Mouse (Mus musculus): Measurements from ENCODE around the gene Cdc42se1. TPM values are rescaled to one million over a fixed set of nuclear protein-coding genes. Genes with fewer than 3 reads are reported as not detected.

Gene Cdc42se1
- polyA plus RNA-seq, 1 experiment from 2014 or later = 109 TPM

DNA sequence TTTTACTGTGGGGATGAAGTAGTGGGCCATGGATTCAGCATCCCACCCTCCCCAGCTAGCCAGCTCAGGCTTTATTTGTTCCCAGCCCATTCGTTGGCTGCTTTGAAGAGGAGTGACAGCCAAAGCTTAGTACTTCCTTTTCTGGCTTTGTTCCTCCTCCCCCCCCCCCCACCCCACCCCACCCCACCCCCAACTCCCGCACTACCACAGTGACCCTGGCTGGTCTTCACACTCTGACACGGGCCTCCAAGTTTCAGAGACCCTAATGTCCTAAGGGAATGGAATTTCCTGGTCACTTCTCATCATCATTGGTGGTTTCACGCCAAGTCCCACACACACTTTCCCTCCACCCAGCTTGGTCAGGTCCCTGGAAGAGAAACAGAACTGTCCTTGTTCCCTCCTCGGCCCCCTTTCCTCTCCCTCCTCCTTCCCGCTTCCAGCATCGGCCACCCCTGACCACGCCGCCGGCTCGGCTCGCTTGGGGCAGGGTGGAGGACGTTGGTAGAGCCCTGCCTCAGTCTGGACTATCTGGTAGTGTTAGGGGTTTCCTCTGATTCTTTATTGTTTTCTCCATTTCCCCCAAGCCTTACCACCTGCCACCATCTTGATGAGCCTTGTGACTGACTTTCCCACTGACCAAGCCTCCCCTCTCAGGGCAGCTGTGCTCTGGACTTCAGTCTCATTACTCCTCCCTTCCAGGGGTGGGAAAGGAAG lies 1.4 kb downstream of the Cdc42se1 start:
- 2% methylated on average over 13 of the region's 13 CpGs for WGBS
- Histone ChIP-seq H3K4me3 (ENCODE audit: low read depth, low read length) (peak overlapping the region; percentile 68), H3K9me3 (ENCODE audit: control insufficient read depth, low read length) (no peaks in the 10 kb centered on the region), H3K4me1 (ENCODE audit: control insufficient read depth, insufficient read depth, low read length) (peaks cover 19% of the 10 kb centered on the region), H3K36me3 (ENCODE audit: control insufficient read depth, insufficient read depth, low read length) (peaks cover 19% of the 10 kb centered on the region), H3K27ac (ENCODE audit: low read depth, low read length) (peak overlapping the region; percentile 94), H3K9ac (ENCODE audit: low read length) (peak overlapping the region; percentile 76), H3K27me3 (ENCODE audit: control insufficient read depth, insufficient read depth, low read length) (no peaks in the 10 kb centered on the region), H3K4me2 (ENCODE audit: low read depth) (peak overlapping the region; percentile 81)
- DNase-seq (ENCODE audit: low spot score) (peak; percentile 57), ATAC-seq (ENCODE audit: insufficient read depth, low FRiP score, low TSS enrichment) (0 out of 2 replicates have a peak, but pooled peaks have one; percentile 6)

DNA sequence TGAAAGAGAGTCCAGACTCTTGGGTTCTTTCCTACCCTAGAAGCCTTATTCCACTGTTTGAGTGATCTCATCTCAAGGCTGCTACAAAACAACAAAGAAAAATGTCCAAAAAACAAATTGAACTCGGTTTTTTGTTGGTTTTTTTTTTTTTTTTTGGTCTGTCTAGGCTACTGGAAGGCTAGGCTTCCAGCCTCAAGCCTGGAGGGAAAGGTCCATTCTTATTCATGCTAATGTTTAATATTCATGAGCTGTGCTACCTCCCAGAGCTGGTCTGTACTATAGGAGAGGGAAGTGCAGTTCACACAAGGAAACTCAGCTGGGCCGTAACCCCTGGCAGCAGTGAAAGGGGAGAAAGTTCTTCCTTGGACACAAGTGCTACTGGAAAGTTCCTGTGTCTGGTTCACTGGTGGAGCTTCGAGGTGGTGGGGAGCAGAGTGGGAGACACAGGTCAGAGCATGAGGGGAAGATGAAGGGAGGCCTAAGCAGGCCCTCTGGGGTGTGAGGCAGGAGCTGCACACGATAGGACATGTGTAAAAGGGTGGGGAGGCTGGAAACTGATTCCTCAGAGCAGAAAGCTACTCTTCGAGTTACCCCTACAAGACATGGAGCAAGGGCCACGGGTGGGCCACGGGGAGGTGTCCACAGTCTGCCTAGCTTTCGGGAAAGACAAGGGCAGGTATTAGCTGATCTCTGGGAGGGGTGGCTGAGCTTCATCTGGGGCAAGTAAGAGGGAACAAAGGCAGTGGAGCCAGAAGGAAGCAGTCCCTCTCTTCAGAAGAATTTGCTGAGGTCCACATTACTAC lies 2.2 kb downstream of the Cdc42se1 start:
- Histone ChIP-seq H3K9ac (ENCODE audit: low read length) (peak overlapping the region; percentile 76), H3K4me1 (ENCODE audit: control insufficient read depth, insufficient read depth, low read length) (peaks cover 19% of the 10 kb centered on the region), H3K27me3 (ENCODE audit: control insufficient read depth, insufficient read depth, low read length) (no peaks in the 10 kb centered on the region), H3K4me3 (ENCODE audit: low read depth, low read length) (peak overlapping the region; percentile 68), H3K36me3 (ENCODE audit: control insufficient read depth, insufficient read depth, low read length) (peaks cover 22% of the 10 kb centered on the region), H3K27ac (ENCODE audit: low read depth, low read length) (peak overlapping the region; percentile 67), H3K4me2 (ENCODE audit: low read depth) (peak overlapping the region; percentile 81), H3K9me3 (ENCODE audit: control insufficient read depth, low read length) (no peaks in the 10 kb centered on the region)
- 38% methylated on average over 8 of the region's 8 CpGs for WGBS
- ATAC-seq (ENCODE audit: insufficient read depth, low FRiP score, low TSS enrichment) = peak; percentile 31; the same call in 1 of the 2 replicates
- DNase-seq (ENCODE audit: low spot score) = peak; percentile 36

DNA sequence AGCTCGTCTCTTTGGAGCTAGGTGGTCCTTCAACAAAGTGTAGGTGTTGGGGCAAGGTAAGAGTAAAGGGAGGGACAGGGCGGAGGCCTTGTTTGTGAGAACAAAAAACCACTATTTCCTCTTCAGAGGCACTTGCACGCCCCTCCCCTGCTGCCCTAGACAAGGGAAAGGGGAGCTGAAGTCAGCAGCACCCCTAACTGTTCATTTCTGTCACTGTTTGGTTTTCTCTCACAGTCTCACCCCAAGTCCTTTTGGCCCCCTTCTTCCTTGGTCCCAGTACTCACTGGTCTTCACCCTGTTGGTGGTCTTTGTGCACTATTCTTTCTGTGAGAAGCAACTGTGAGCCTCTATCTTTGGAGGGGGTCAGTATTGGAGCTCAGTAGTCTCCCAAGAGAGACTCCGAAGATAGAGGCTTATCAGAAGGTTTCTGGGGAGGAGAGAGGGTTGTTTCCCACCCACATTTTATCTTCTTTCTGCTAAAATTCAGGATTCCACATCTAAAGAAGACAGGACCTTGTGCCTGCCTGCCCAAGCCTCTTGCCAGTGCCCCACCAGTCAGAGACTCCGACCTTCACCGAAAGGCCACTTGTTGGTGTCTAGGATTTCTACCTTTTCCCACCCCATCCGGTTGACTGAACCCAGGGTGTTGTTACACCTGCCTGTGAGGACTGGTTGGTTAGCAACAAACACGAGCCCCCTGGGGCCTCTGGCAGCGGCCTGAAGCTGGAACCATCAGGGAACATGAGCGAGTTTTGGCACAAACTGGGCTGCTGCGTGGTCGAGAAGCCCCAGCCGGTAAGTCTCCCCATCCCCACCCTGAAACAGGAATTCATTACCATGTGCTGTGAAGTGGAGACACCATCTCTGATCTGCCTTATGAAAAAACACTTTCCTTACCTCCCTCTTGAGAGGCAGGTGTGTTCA lies 3.0 kb downstream of the Cdc42se1 start, which contains the start of gene Mllt11:
Mllt11 (minus strand) TSS at position 874 of the 924 bp plus-strand sequence.
- WGBS = 87% methylated on average over 13 of the region's 13 CpGs
- Histone ChIP-seq H3K27ac (ENCODE audit: low read depth, low read length) (peak within 1 kb of the TSS; percentile 67), H3K4me2 (ENCODE audit: low read depth) (peak within 1 kb of the TSS; percentile 81), H3K4me1 (ENCODE audit: control insufficient read depth, insufficient read depth, low read length) (peaks cover 16% of the 10 kb centered on the region), H3K27me3 (ENCODE audit: control insufficient read depth, insufficient read depth, low read length) (no peaks in the 10 kb centered on the region), H3K4me3 (ENCODE audit: low read depth, low read length) (no peak within 1 kb of the TSS), H3K36me3 (ENCODE audit: control insufficient read depth, insufficient read depth, low read length) (peaks cover 22% of the 10 kb centered on the region), H3K9ac (ENCODE audit: low read length) (peak within 1 kb of the TSS; percentile 44), H3K9me3 (ENCODE audit: control insufficient read depth, low read length) (no peaks in the 10 kb centered on the region)
- ATAC-seq (ENCODE audit: insufficient read depth, low FRiP score, low TSS enrichment) = no peak
- DNase-seq (ENCODE audit: low spot score) = no peak

DNA sequence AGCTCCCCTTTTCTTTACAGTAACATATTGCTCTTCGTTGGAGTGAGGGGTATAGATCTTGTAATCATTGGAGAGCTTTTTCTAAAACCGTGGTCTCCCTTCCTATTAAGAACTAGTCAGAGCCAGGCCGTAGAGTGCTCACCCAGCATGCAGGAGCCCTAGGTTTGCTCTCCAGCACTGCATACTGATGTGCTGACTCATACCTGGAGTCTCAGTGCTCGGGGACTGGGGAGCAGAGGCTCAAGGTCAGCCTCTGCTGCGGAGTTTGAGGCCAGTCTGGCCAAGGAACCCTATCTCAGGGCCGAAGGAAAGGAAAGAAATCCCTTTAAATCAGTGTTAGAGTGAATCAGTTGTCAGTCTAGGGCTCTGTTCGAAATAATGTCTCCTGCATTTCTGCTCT lies 4.2 kb downstream of the Cdc42se1 start:
- WGBS = 90% methylated on average over 7 of the region's 7 CpGs
- Histone ChIP-seq H3K4me3 (ENCODE audit: low read depth, low read length) (no peak overlapping the region), H3K27ac (ENCODE audit: low read depth, low read length) (no peak overlapping the region), H3K4me1 (ENCODE audit: control insufficient read depth, insufficient read depth, low read length) (peaks cover 11% of the 10 kb centered on the region), H3K36me3 (ENCODE audit: control insufficient read depth, insufficient read depth, low read length) (peaks cover 22% of the 10 kb centered on the region), H3K9me3 (ENCODE audit: control insufficient read depth, low read length) (no peaks in the 10 kb centered on the region), H3K9ac (ENCODE audit: low read length) (no peak overlapping the region), H3K4me2 (ENCODE audit: low read depth) (no peak overlapping the region), H3K27me3 (ENCODE audit: control insufficient read depth, insufficient read depth, low read length) (no peaks in the 10 kb centered on the region)
- ATAC-seq (ENCODE audit: insufficient read depth, low FRiP score, low TSS enrichment) = no peak
- no peak for DNase-seq (ENCODE audit: low spot score)

DNA sequence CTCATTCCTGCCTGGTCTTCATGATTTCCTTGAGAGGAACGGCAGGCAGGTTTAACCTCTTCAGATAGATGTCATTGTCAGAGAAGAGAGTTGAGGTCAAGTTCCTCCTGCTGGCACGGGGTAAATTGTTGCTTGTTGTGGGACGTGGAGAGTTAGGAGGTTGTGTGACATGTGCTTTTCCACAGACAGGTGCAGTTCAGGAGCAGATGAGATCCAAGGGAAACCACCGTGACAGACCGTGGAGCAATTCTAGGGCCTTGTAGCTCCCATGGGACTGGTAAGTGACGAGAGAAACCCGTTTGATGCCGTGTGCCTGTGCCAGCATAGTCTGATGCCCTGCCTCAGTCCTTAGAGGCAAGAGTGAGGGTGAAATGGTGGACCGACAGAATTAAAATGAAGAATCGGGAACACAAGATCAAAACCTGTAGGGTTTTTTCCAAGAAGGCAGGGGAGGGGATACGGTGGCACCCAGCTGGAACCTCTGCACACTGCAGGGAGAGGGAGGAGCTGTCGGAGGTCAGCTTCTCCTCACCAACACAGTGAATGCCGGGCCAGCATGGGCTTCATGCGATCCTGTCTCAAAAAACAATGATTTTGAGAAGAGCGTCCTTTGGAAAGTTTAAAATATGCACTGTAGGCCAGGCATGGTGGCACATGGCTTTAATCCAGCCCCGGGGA lies 4.9 kb downstream of the Cdc42se1 start:
- ATAC-seq (ENCODE audit: insufficient read depth, low FRiP score, low TSS enrichment) = no peak
- no peak overlapping the region for H3K4me3 ChIP-seq (ENCODE audit: low read depth, low read length)
- H3K36me3 ChIP-seq (ENCODE audit: control insufficient read depth, insufficient read depth, low read length) = peaks cover 22% of the 10 kb centered on the region
- WGBS = 86% methylated on average over 16 of the region's 16 CpGs
- peaks cover 11% of the 10 kb centered on the region for H3K4me1 ChIP-seq (ENCODE audit: control insufficient read depth, insufficient read depth, low read length)
- no peaks in the 10 kb centered on the region for H3K27me3 ChIP-seq (ENCODE audit: control insufficient read depth, insufficient read depth, low read length)
- no peak overlapping the region for H3K9ac ChIP-seq (ENCODE audit: low read length)
- no peaks in the 10 kb centered on the region for H3K9me3 ChIP-seq (ENCODE audit: control insufficient read depth, low read length)
- H3K4me2 ChIP-seq (ENCODE audit: low read depth) = no peak overlapping the region
- no peak overlapping the region for H3K27ac ChIP-seq (ENCODE audit: low read depth, low read length)
- DNase-seq (ENCODE audit: low spot score) = no peak

DNA sequence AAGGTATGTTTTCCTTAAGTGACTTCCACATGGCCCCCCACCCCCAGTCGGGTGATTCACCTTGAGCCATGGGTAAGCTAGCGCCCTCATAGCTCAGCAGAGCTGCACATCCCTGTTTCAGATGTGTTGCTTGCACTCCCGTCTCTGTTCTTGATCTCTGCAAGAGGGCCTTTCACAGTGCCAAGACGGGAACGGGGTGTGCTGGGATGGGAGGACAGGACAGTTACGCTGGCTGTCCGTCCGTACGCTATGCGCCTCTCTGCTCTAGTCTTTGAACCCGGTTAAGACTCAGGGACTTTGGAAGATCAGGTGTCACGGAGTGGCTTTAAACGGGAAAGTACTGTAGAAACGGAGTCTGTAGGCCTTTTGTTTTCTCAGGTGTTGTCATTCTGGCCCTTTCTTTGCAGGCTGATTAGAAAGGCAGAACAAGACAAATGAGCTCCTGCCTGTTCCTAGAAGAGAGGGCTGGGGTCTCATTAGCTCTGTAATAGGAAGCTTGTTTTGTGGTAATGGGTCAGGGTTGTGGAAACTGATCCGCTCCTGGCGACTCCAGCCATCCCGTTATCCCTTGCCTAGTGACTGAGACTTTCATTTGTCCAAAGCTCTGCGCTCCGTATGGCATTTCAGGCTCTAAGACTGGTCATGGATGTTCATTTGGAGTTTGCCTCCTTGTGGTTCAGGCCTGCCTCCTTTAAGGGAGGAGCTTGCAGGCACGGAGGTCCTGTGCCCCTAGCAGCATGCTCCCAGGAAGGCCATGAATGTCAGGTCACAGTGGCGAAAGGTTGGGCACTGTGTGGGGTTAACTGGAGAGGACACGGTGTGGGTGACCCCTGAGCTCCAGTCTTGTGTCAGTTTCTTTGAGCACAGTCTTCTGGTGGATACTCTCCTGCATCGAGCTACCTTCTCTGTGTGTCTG lies 7.1 kb downstream of the Cdc42se1 start:
- Histone ChIP-seq H3K27ac (ENCODE audit: low read depth, low read length) (no peak overlapping the region), H3K4me3 (ENCODE audit: low read depth, low read length) (no peak overlapping the region), H3K27me3 (ENCODE audit: control insufficient read depth, insufficient read depth, low read length) (no peaks in the 10 kb centered on the region), H3K36me3 (ENCODE audit: control insufficient read depth, insufficient read depth, low read length) (peaks cover 22% of the 10 kb centered on the region), H3K9ac (ENCODE audit: low read length) (no peak overlapping the region), H3K9me3 (ENCODE audit: control insufficient read depth, low read length) (no peaks in the 10 kb centered on the region), H3K4me2 (ENCODE audit: low read depth) (no peak overlapping the region), H3K4me1 (ENCODE audit: control insufficient read depth, insufficient read depth, low read length) (peaks cover 10% of the 10 kb centered on the region)
- no peak for ATAC-seq (ENCODE audit: insufficient read depth, low FRiP score, low TSS enrichment)
- DNase-seq (ENCODE audit: low spot score) = no peak
- 62% methylated on average over 23 of the region's 23 CpGs for WGBS

DNA sequence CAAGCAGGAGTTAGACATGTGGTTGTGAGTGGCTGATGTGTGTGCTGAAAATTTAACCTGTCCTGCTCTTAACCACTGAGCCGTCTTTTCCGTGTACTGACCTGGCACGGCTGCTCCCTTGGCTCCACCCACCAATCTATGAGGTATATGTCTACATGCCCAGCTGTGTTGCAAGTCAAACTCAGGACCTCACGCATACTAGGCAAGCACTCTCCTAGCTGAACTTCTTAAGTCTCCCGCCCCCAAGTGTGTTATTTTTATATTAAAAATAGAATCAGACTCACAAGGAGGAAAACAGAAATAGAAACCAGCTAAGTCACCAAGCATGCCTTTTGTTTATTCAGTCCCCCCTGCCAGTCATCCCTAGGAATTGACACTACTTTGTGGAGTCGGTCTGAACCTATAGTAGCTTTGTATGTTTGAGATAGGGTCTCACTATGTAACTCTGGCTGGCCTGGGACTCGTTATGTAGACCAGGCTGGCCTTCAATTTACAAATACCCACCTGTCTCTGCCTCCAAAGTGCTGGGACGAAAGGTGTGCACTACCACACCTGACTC lies 9.1 kb downstream of the Cdc42se1 start:
- Histone ChIP-seq H3K27me3 (ENCODE audit: control insufficient read depth, insufficient read depth, low read length) (no peaks in the 10 kb centered on the region), H3K36me3 (ENCODE audit: control insufficient read depth, insufficient read depth, low read length) (peaks cover 15% of the 10 kb centered on the region), H3K9ac (ENCODE audit: low read length) (no peak overlapping the region), H3K27ac (ENCODE audit: low read depth, low read length) (no peak overlapping the region), H3K4me3 (ENCODE audit: low read depth, low read length) (no peak overlapping the region), H3K4me2 (ENCODE audit: low read depth) (no peak overlapping the region), H3K9me3 (ENCODE audit: control insufficient read depth, low read length) (no peaks in the 10 kb centered on the region), H3K4me1 (ENCODE audit: control insufficient read depth, insufficient read depth, low read length) (no peaks in the 10 kb centered on the region)
- DNase-seq (ENCODE audit: low spot score) (no peak), ATAC-seq (ENCODE audit: insufficient read depth, low FRiP score, low TSS enrichment) (no peak)
- 93% methylated on average over 8 of the region's 8 CpGs for WGBS

Measured in neural tube, embryonic 11.5 days (tissue).